Mouse (Mus musculus) stomach, embryonic 15.5 days (tissue): ENCODE results near the gene Erg. TPM values are rescaled to one million over a fixed set of nuclear protein-coding genes. Genes with fewer than 3 reads are reported as not detected.

Experiments used
- ATAC-seq: fragments of 200-750 bp; cut with Nextera tagmentation; 2 replicates; pipeline ENCODE4 v1.8.0; 2017; ENCODE audit warnings: low read depth, moderate number of reproducible peaks, moderate TSS enrichment; ENCODE audit not compliant: insufficient read depth, low FRiP score
- H3K27ac ChIP-seq: fragments of 300-500 bp; sonication (generic); 2 replicates; pipeline ENCODE4 v1.5.1; 2015; ENCODE audit warnings: mild to moderate bottlenecking, inconsistent platforms
- H3K27me3 ChIP-seq: fragments of 300-500 bp; sonication (generic); replicated peaks from 2 replicates; pipeline ENCODE4 v1.6.1; 2015; ENCODE audit warnings: inconsistent platforms
- H3K36me3 ChIP-seq: fragments of 300-500 bp; sonication (generic); 2 replicates; pipeline ENCODE4 v1.6.1; 2015; ENCODE audit warnings: inconsistent platforms
- H3K4me1 ChIP-seq: fragments of 300-500 bp; sonication (generic); 2 replicates; pipeline ENCODE4 v1.6.1; 2015; ENCODE audit warnings: inconsistent platforms
- H3K4me2 ChIP-seq: fragments of 300-500 bp; sonication (generic); 2 replicates; pipeline ENCODE4 v1.6.1; 2015; ENCODE audit warnings: mild to moderate bottlenecking, inconsistent platforms
- H3K4me3 ChIP-seq: fragments of 300-500 bp; sonication (generic); replicated peaks from 2 replicates; pipeline ENCODE4 v1.5.1; 2015; ENCODE audit warnings: inconsistent platforms
- H3K9ac ChIP-seq: fragments of 300-500 bp; sonication (generic); 2 replicates; pipeline ENCODE4 v1.6.1; 2015; ENCODE audit warnings: inconsistent platforms
- H3K9me3 ChIP-seq: fragments of 300-500 bp; sonication (generic); 2 replicates; pipeline ENCODE4 v1.6.1; 2016; ENCODE audit warnings: inconsistent platforms
- WGBS: fragments of 180-500 bp; shearing (Covaris S2); methylation state at CpG from one replicate; pipeline ENCODE4 v1.1.7; 2015; 5-methylcytosine and 5-hydroxymethylcytosine counted together
- polyA plus RNA-seq: library from polyadenylated mRNA; unstranded; fragments of >200 nt; fragmentation: Nextera tagmentation; extraction: Ambion mirVana; gene quantifications from 2 replicates; pipeline ENCODE4 v1.2.1, GENCODE M21; 2015

Erg gene
- polyA plus RNA-seq, 1 experiment from 2014 or later = 6.0 TPM

GRCm38 (mm10) chr16:95403453-95403852 is 182.9 kb downstream of the Erg start:
- WGBS = 80% methylated on average over 5 of the region's 5 CpGs
- no peak overlapping the region for H3K4me2 ChIP-seq
- no peak; the same call in 1 of the 2 replicates for ATAC-seq

GRCm38 (mm10) chr16:95401869-95402268 is 184.5 kb downstream of the Erg start:
- H3K9ac ChIP-seq = no peak overlapping the region
- H3K4me2 ChIP-seq = no peak overlapping the region
- no peaks in the 10 kb centered on the region for H3K27me3 ChIP-seq
- no peak for ATAC-seq
- no peak overlapping the region for H3K4me3 ChIP-seq
- no peaks in the 10 kb centered on the region for H3K9me3 ChIP-seq
- no peaks in the 10 kb centered on the region for H3K36me3 ChIP-seq
- H3K27ac ChIP-seq = no peak overlapping the region
- H3K4me1 ChIP-seq = no peaks in the 10 kb centered on the region
- WGBS = 85% methylated on average over 9 of the region's 9 CpGs

More at GRCm38 (mm10) chr16:95403453-95403852, 182.9 kb downstream of the Erg start:
- H3K4me1 ChIP-seq = peaks cover 6% of the 10 kb centered on the region; the same call in 1 of the 2 replicates
- H3K9me3 ChIP-seq = no peaks in the 10 kb centered on the region
- H3K4me3 ChIP-seq = no peak overlapping the region
- H3K27ac ChIP-seq = no peak overlapping the region
- no peaks in the 10 kb centered on the region for H3K27me3 ChIP-seq
- H3K36me3 ChIP-seq = no peaks in the 10 kb centered on the region
- H3K9ac ChIP-seq = no peak overlapping the region

GRCm38 (mm10) chr16:95398761-95399343 is 187.5 kb downstream of the Erg start:
- 60% methylated on average over 11 of the region's 11 CpGs for WGBS
- H3K4me1 ChIP-seq = no peaks in the 10 kb centered on the region
- no peak overlapping the region for H3K4me3 ChIP-seq
- H3K4me2 ChIP-seq = no peak overlapping the region
- no peaks in the 10 kb centered on the region for H3K9me3 ChIP-seq
- no peak overlapping the region for H3K9ac ChIP-seq
- no peaks in the 10 kb centered on the region for H3K36me3 ChIP-seq
- no peak overlapping the region; the same call in 1 of the 2 replicates for H3K27ac ChIP-seq
- no peaks in the 10 kb centered on the region for H3K27me3 ChIP-seq
- ATAC-seq = no peak; the same call in 1 of the 2 replicates

GRCm38 (mm10) chr16:95390787-95391186 is 195.6 kb downstream of the Erg start:
- WGBS = 33% methylated on average over 1 of the region's 1 CpGs

GRCm38 (mm10) chr16:95388811-95389529 is 197.4 kb downstream of the Erg start:
- no peak overlapping the region for H3K9ac ChIP-seq
- ATAC-seq = no peak
- H3K4me1 ChIP-seq = no peaks in the 10 kb centered on the region
- H3K9me3 ChIP-seq = no peaks in the 10 kb centered on the region
- no peak overlapping the region for H3K4me2 ChIP-seq
- H3K4me3 ChIP-seq = no peak overlapping the region
- 66% methylated on average over 4 of the region's 4 CpGs for WGBS
- no peaks in the 10 kb centered on the region for H3K27me3 ChIP-seq
- H3K36me3 ChIP-seq = no peaks in the 10 kb centered on the region
- no peak overlapping the region for H3K27ac ChIP-seq

More at GRCm38 (mm10) chr16:95390787-95391186, 195.6 kb downstream of the Erg start:
- Histone ChIP-seq H3K9me3 (no peaks in the 10 kb centered on the region), H3K27ac (no peak overlapping the region; the same call in 1 of the 2 replicates), H3K27me3 (no peaks in the 10 kb centered on the region), H3K4me1 (no peaks in the 10 kb centered on the region), H3K36me3 (no peaks in the 10 kb centered on the region), H3K4me3 (no peak overlapping the region), H3K4me2 (no peak overlapping the region), H3K9ac (no peak overlapping the region)
- ATAC-seq = no peak; the same call in 1 of the 2 replicates

- no peaks in the 10 kb centered on the region for H3K27me3 ChIP-seq
- no peak overlapping the region for H3K27ac ChIP-seq
- ATAC-seq = no peak
- no peak overlapping the region for H3K4me3 ChIP-seq
- no peak overlapping the region for H3K4me2 ChIP-seq
- no peaks in the 10 kb centered on the region for H3K9me3 ChIP-seq
- H3K4me1 ChIP-seq = no peaks in the 10 kb centered on the region
- no peak overlapping the region for H3K9ac ChIP-seq
- no peaks in the 10 kb centered on the region for H3K36me3 ChIP-seq
- WGBS = 84% methylated on average over 5 of the region's 5 CpGs
Measured at GRCm38 (mm10) chr16:95388292-95388691, 198.1 kb downstream of the Erg start.

- ATAC-seq = no peak
- H3K27me3 ChIP-seq = no peaks in the 10 kb centered on the region
- no peaks in the 10 kb centered on the region for H3K4me1 ChIP-seq
- 92% methylated on average over 2 of the region's 2 CpGs for WGBS
- no peak overlapping the region for H3K9ac ChIP-seq
- no peaks in the 10 kb centered on the region for H3K9me3 ChIP-seq
- no peak overlapping the region for H3K27ac ChIP-seq
- H3K4me2 ChIP-seq = no peak overlapping the region
- H3K4me3 ChIP-seq = no peak overlapping the region
- H3K36me3 ChIP-seq = no peaks in the 10 kb centered on the region
Measured at GRCm38 (mm10) chr16:95387008-95387407, 199.4 kb downstream of the Erg start.

GRCm38 (mm10) chr16:95385299-95385973 is 201.0 kb downstream of the Erg start:
- no peak overlapping the region for H3K27ac ChIP-seq
- no peaks in the 10 kb centered on the region for H3K4me1 ChIP-seq
- no peak overlapping the region for H3K4me2 ChIP-seq
- H3K27me3 ChIP-seq = no peaks in the 10 kb centered on the region
- no peak overlapping the region for H3K4me3 ChIP-seq
- H3K9ac ChIP-seq = no peak overlapping the region
- ATAC-seq = no peak
- 81% methylated on average over 7 of the region's 7 CpGs for WGBS
- H3K36me3 ChIP-seq = no peaks in the 10 kb centered on the region
- no peaks in the 10 kb centered on the region for H3K9me3 ChIP-seq

GRCm38 (mm10) chr16:95384590-95385148 is 201.7 kb downstream of the Erg start:
- H3K4me1 ChIP-seq = no peaks in the 10 kb centered on the region
- ATAC-seq = no peak
- no peak overlapping the region for H3K27ac ChIP-seq
- no peaks in the 10 kb centered on the region for H3K9me3 ChIP-seq
- WGBS = 92% methylated on average over 9 of the region's 9 CpGs
- H3K9ac ChIP-seq = no peak overlapping the region
- H3K4me3 ChIP-seq = no peak overlapping the region
- H3K36me3 ChIP-seq = no peaks in the 10 kb centered on the region
- H3K4me2 ChIP-seq = no peak overlapping the region
- H3K27me3 ChIP-seq = no peaks in the 10 kb centered on the region

GRCm38 (mm10) chr16:95382251-95382650 is 204.1 kb downstream of the Erg start:
- Histone ChIP-seq H3K4me2 (no peak overlapping the region), H3K27ac (no peak overlapping the region), H3K4me1 (no peaks in the 10 kb centered on the region), H3K4me3 (no peak overlapping the region), H3K27me3 (no peaks in the 10 kb centered on the region), H3K36me3 (no peaks in the 10 kb centered on the region), H3K9me3 (no peaks in the 10 kb centered on the region), H3K9ac (no peak overlapping the region)
- ATAC-seq = no peak
- WGBS = 16% methylated on average over 5 of the region's 5 CpGs

GRCm38 (mm10) chr16:95376834-95377233 is 209.6 kb downstream of the Erg start:
- WGBS = 36% methylated on average over 7 of the region's 7 CpGs

More at GRCm38 (mm10) chr16:95376834-95377233, 209.6 kb downstream of the Erg start:
- peak; percentile 38; the same call in 1 of the 2 replicates for ATAC-seq
- no peak overlapping the region for H3K4me2 ChIP-seq
- H3K27me3 ChIP-seq = no peaks in the 10 kb centered on the region
- no peak overlapping the region for H3K4me3 ChIP-seq
- H3K9ac ChIP-seq = no peak overlapping the region
- H3K27ac ChIP-seq = peak overlapping the region; percentile 31; the same call in 1 of the 2 replicates
- H3K9me3 ChIP-seq = no peaks in the 10 kb centered on the region
- peaks cover 11% of the 10 kb centered on the region for H3K4me1 ChIP-seq
- H3K36me3 ChIP-seq = no peaks in the 10 kb centered on the region
